Mouse (Mus musculus) left cerebral cortex, postnatal 14 days (tissue): ENCODE data around the gene Prkce. TPM values are rescaled to one million over a fixed set of nuclear protein-coding genes. Genes with fewer than 3 reads are reported as not detected.

Experiments
- DNase-seq, 2 experiments: peaks; one replicate each; pipeline ENCODE4 v3.0.0; 2021 to 2022; ENCODE audit warnings: low spot score in 2 of 2, mixed read lengths in 1 of 2
- intact Hi-C: fragments of 180-260 bp; cut with DNase I; formaldehyde crosslinking; loops from one replicate; pipeline ENCODE4 v1.15.1; 2025
- total RNA-seq, 2 experiments: library from RNA; stranded (reverse); gene quantifications; 2 replicates each; pipeline ENCODE4 v1.2.3; 2021

Gene Prkce
- total RNA-seq, 2 experiments from 2014 or later, result 248 to 271 TPM

DNA sequence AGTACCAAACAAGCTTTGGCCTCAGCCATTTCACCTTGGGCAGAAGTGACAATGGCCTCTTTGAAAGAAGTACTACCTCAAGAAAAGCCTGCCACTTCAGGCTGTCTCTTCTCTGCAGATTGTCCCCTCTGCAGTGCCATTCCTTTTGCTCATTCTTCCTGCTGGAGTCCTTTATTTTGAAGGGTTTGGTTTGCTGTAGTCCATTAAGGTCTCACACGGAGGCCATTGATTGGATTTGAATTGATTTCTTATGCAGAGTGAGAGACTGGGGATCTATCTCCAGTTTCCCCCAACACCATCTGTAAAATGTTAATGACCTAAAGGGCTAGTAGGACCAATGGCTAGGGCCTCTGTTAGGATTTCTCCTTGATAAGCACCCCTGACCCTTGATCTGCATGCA lies 494.7 kb downstream of the Prkce start:
- no peak for DNase-seq
- intact Hi-C loops, result no loop called here

DNA sequence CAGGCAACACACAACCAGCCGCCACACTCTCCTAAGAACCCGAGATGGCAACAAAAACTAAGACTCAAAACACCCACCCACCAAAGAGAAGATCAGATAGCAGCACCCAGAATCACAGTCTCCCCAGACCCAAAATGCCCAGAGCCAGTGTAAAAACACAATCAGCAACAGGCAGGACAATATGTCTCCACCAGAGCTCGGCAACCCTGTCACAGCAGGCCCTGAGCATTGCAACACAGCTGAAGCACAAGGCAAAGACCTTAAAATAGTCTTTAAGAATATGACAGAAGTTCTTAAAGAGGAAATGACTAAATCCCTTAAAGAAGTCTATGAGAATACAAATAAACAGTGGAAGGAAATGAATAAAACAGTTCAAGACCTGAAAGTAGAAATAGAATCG lies 495.9 kb downstream of the Prkce start:
- intact Hi-C loops, result no loop called here
- no peak for DNase-seq

DNA sequence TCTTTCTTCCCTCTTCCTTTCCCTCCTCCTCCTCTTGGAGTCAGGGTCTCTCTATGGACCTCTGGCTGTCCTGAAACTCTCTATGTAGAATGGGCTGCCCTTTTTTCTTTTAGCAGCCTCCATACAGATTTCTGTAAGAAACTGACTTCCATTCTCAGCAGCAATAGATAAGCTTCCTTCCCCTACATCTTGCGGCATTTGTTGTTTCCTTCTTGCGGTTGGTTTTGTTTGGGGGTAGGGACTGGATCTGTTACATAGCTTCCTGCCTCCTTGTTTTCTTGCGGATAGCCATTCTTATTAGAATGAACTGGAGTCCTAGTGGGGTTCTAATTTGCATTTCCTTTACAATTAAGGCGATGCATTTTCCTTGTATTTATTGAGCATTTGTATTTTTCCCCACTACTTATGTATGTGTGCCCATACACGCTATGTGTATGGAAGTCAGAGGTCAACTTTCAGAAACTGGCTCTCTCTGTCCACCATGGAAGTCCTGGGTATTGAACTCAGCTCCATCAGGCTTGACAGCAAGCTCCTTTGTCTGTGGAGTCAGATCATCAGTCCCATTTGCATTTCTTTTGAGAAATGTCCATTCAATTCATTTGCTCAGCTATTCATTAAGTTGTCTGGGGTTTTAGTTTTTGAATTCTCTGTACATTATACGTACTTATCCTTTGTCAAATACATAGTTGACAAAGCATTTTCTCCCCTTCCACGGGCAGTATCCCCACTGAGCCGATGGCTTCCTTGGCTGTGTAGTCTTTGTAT lies 500.4 kb downstream of the Prkce start:
- no peak for DNase-seq

DNA sequence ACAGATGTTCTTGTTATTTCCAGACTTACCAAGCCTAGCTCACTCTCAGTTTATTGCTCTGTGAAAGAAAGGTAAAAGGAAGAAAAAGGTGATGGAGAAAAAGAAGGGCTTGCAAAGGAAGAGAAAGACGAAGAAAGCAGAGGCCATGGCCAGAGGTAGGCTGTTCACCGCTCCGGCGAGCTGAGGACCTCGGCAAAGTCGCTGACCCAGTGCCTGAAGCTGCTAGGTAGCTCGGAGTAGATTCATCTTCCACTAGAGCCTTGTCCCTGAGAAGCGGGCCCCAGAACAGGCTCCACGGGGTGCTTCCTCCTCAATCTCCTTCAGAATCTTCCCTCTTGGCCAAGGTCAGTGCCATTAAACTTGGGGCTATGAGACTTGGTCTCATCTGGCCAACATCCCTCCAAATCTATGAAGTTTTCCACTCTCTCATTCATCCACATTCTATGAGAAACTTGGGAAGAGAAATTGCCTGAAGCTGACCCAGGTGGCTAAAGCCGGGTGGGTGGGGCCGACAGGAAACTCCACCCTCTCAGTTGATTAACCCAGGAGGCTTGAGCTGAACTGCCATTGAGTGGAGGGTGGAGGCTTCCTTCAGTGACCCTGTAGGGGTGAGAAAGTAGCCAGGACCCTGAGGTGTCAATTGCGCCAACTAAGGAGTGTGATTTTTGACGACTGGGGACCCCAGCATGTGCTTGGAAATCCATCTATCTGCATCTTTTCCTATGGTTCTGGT lies 502.2 kb downstream of the Prkce start:
- DNase-seq, result no peak
- intact Hi-C loops, result no loop called here

More for the DNA sequence above, 500.4 kb downstream of the Prkce start:
- intact Hi-C loops, result no loop called here

DNA sequence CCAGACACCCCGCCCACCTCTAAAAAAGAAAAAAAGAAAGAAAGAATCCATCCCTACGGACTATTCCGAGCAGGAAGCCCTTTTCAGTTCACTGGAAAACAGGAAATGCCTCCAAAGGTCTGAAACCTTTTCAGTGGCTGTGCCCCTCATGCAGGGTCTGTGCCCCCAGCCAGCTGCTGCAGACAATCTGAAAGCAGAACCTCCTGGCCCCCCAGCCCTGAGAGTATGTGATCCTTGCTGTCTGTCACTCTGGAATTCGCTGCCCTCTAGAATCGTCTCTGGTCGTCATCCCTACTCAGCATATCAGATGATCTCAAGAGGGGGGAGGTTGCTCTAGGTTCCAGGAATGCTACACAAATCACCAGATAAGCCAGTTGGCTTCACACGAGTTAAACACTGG lies 503.1 kb downstream of the Prkce start:
- intact Hi-C loops, result no loop called here
- DNase-seq, result no peak

DNA sequence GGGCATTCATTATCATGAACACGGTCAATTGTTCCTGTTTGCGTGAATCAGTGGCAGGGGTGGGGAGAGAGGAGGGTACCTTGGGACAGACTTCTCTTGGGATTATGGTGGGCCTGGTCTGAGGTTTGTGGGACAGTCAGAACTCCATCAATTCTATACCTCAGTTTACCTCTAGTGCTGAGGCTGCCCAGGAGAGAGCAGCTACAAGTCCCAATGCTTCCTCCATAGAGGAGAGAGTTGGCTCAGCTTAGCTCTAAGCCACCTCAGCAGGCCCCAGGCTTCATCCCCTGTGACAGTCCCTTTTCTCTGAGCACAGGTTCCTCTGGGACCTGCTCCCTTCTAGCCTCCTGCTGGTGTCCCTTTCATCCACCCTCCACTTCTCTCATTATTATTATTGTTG lies 507.4 kb downstream of the Prkce start:
- intact Hi-C loops, result no loop called here
- DNase-seq, result no peak

DNA sequence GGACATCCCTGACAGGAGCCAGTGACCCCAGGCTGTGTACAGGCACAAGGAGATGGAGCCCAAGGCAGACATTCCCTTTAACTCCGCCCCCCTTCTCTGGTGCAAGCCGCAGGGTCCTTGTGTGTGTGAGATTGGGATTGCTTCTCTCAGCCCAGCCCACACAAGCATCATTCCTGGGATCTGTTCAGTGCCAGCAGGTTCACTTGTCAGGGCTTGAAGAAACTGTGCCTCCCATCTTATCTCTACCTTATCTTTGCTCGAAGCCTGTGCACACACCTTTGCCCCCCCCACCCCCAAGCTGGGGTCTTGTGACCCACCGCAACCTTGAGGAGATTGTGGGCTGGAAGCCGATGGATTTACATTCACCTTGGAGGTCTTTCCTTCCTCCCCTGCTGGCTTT lies 508.8 kb downstream of the Prkce start:
- no peak for DNase-seq
- intact Hi-C loops, result no loop called here

DNA sequence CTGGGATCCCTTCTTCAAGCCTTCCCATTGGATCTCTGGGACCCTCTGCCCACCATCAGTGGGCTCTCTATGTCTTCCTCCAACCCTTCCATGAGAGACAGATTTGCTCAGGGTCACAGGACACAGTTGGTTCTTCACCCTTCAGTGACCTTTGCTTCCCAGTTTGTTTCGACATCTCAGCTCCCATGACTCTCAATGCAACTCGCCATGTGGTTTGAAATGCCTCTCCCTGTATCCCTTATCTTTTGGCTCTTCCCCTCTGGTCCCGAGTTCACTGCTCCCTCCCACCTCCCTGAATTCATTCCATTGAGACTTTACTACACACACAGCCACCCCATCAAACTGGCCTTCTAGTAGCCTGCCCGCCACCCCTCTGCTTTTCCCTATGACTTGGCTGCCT lies 509.3 kb downstream of the Prkce start:
- no peak for DNase-seq
- intact Hi-C loops, result no loop called here

DNA sequence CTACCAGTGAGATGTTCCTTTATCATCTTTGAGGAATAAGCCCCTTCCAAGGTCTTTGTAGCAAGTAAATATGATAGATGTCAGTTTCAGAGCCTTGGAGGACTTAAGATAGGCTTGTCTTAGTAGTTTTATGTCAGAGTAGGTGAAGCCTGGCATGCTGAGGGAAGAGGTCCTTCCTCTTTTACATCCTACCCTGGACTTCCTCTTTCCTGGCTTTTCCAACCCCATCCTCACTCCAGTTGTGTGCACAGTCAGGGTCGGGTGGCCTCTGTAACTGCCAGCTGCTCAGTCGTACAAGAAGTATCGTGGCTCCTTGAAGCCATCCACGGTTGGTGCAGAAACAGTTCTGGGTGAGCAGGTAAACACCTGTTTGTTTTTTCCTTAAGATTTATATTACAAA lies 517.7 kb downstream of the Prkce start:
- intact Hi-C loops, result no loop called here
- no peak for DNase-seq

DNA sequence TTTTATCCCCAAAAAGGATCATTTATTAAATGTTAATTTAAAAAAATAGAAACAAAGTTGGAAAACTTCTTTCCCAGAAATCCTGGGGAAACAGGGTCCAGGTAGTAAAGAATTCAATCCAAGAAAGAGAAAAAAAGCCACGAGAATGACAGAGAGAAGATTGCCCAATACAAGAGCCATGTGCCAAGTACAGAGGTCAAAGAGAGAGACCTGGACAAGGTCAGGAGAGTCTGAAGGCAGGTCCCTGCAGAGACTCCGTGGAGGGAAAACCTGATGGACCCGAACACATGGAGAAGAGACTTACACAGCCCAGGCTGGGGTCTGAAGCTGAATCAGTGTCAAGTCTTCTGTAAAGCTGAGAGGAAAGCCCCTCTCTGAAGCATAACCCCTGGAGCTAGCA lies 519.4 kb downstream of the Prkce start:
- DNase-seq, result no peak

DNA sequence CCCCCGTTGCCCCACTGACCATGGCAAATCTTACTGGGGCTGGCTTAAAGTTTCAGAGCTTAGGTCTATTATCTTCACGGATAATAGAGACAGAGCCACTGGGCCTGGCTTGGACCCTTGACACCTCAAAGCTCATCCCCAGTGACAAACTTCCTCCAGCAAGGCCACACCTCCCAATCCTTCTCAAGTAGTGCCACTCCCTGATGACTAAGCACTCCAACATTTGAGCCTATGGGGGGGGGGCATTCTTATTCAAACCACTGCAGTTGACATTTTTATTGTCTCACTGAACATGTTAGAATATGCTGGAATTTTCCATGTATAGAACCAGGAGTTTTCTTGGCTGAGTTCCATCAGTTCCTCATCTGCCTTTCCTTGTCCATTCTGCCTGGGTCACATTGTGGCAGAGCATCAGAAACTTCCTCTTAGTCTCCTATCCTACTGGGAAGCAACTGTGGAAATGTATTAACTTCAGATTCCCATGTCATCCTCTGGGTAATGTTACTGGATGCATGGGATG lies 523.3 kb downstream of the Prkce start:
- intact Hi-C loops, result no loop called here
- DNase-seq, result no peak

More for the DNA sequence above, 519.4 kb downstream of the Prkce start:
- intact Hi-C loops, result no loop called here

DNA sequence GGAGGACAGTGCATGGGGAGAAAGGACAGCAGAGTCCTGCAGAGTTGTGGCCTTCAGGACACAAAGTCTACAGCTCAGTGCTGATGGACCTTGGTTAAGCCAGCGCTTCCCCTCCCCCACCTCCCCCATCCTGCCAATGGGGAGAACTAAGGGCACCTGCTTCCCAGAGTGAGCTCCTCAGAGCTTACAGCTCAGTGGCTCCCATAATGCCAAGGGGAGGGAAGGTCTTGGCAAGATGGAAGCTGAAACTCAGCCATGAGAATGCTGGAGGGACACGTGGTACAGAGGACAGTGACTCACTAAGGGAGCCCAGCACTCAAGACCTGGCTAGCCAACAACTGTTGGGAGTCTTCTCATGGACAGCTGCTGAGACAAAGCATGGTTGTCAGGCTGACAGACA lies 530.2 kb downstream of the Prkce start:
- DNase-seq, result no peak
- intact Hi-C loops, result no loop called here

DNA sequence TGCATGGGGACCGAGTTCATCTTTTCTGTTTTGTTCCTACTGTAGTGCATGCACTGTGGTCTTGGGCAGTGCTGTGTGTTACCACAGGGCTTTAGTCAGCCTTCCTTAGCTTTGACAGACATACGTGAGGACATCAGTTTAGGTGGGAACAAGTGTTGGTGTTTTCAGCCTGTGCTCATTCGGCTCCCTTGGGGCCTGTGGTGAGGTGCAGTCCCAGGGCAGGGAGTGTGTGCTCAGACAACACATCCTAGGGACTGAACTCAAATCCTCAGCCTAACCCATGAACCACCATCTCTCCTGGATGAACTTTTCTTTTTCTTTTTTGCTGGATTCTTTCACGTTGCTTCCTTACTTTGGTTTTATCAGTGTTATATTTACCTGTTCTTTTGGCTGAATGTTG lies 535.8 kb downstream of the Prkce start:
- no peak for DNase-seq
- intact Hi-C loops, result no loop called here

DNA sequence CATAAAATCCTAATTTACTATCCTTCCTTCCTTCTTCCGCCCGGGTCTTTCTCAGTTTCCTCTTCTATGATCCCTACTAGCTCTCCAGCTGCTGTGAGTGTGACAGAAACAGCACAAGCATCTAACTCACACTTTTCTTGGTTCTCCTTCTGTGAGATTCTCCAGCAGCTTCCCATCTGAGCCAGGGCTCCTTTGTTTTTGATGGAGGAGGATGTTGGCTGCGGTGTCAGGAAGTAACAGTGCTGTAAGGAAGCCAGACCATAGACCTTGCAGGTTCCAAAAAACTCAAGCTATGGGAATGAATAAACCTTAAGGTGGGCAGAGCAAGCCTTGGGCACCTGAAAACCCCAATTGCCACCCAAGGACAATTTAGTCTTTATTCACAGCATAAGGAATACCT lies 537.7 kb downstream of the Prkce start:
- DNase-seq, result no peak
- intact Hi-C loops, result no loop called here

DNA sequence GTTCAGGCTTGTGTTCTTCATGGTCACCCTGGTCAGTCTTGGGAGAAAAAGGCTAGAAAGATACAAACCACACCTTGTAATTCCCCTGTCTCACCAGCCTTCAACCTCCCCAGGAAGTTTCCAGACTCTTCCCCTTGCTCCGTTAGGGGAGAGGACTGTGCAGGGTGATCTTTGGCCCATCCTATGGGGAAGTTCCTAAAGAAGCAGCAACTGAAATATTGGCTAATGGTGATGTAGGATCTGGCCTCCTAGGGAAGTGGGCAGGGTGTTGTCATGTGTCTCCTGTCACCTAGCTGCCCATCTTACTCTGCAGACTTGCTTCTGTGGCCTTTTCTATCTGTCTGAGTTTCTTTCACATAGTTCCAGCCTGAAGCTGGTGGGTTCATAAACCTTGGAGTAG lies 538.9 kb downstream of the Prkce start:
- DNase-seq, result no peak
- intact Hi-C loops, result no loop called here

Other genes starting within 250 kb of the Prkce start
- gene Srbd1, start 22.6 kb upstream of the Prkce start, total RNA-seq, result 10 to 100 TPM; 13.5 to 13.6 TPM